Mouse (Mus musculus): Measurements from ENCODE around the gene Efna5.
A peak's percentile ranks its signal among the peaks of the same experiment; 100 is the strongest.

Gene Efna5

DNA sequence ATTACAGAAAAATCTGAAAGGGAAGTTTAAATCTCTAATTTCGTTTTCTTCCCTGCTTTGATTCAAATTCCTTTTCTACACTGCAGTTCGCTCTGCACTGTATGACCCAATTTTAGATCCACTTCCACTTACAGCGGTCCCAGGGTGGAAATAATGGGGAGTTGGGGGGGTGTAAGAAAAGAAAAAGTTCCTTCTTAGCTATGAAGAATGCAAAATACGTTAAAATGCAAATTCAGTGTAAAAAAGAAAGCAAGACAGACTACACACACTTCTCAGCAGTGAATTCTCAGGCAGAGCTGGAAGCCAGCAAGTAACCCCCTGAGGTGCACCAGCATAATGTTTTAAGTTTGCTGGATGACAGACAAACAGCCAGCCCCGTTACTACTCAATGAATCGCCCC, 174.7 kb downstream of the Efna5 start:
- no peak for DNase-seq (ENCODE audit: inconsistent ontology term)

DNA sequence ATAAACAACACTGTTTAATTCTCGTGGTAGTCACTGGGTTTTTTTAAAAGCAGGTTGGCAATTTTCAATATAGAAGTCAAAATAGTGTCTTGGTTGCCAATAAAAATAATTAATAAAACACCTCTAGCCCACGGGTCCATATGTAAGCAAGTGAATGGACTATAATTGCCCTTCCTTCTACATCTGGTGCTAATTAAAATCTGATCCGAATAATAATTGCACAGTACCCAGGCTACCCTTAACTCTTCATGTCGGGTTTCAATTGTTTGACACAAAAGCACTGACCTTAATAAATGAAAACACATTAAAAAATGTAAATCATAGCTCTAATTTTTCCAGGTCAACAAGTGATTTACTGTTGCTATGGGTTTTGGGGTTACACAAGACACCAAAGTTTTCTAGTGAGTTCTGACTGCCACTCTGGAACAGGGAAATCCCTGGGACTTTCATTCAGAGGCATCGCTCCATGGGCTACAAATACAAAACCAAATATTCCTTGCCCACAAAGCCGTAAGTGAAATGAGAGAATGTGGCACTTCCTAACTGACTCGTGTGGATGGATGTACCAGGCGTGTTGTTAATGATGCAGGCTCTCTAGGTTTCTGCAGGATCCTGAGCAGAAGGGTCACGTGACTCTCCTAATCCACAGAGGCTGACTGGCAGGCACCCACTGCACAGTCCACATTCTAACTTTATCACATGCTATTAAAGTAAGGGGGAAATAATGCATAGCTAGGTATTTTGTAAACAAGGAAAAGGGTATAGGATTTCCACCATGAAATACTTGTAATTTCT, 178.9 kb downstream of the Efna5 start:
- DNase-seq (ENCODE audit: inconsistent ontology term), result peak; percentile 71

DNA sequence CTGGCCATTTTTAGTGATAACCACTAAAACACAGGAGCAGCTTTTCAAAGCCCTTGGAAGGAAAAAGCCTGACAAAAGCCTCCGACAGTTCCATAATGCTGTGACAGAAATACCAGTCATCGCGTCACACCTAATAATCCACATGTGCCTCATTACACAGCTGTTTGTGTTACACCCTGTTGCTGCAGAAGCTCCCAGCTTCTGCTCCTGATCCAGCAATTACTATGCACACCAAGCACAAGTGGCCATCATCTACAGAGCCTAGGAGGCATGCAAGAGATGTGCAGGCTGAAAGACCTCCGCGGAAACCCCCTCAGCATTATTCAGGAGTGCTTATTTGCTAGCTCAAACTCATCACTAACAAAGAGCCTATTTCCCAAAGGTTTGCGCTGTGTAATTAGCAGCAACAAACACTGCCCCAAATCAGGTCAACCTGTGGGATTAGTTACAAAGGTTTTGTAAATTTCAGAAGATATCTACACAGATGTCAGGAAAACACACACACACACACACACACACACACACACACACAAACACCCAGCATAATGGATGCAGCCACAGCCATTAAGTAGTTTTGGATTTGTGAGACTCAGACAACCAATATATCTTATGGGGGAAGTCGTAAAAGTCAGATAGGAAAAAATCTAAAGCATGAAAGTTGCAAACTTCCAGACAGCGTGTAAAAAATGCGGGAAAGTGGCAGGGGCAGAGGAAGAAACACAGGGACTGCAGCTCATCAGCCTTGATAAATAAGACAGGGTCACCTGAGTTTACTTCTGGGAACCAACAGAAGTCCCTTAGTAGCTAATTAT, 180.1 kb downstream of the Efna5 start:
- DNase-seq (ENCODE audit: inconsistent ontology term), result no peak

DNA sequence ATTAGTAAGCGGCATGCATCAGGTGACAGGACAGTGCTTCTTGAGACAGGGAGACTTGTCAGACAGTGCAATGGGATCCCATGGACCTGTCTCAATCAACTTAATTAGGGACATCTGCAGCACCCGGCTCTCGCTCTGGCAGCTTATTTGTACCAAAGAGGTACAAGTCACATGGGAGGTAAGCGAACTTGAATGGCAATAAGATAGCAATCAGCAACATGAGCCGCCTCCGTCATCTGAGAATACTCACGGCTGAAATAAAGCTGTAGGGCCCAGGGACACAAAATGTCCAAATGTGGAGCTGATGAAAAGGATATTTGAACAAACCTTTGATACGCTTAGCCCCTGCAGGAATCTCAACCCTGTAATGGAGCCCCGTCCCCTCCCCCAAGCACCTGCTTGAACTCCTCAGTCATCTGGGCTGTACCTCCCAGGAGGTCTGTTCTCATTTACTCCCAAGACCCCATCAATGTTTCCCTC, 186.1 kb downstream of the Efna5 start:
- no peak for DNase-seq (ENCODE audit: inconsistent ontology term)

DNA sequence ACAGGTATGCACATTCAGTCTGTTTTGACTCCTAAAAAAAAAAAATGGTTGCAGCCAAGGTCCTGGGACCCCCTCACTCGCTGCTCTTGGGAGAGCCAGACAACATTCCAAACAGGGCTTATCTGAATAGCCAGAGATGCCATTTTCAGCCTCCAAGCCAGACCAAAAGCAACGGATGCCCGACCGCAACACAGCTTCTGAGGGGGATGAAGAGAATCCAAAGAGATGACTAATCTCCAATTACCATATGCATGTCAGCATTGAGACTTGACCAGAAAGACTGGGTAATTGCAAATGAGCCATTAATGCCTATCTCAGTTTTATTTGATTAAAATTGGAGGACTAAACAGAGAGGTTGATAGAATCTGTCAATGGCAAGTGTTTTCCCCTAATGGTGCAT, 188.9 kb downstream of the Efna5 start:
- peak; percentile 93 for DNase-seq (ENCODE audit: inconsistent ontology term)

DNA sequence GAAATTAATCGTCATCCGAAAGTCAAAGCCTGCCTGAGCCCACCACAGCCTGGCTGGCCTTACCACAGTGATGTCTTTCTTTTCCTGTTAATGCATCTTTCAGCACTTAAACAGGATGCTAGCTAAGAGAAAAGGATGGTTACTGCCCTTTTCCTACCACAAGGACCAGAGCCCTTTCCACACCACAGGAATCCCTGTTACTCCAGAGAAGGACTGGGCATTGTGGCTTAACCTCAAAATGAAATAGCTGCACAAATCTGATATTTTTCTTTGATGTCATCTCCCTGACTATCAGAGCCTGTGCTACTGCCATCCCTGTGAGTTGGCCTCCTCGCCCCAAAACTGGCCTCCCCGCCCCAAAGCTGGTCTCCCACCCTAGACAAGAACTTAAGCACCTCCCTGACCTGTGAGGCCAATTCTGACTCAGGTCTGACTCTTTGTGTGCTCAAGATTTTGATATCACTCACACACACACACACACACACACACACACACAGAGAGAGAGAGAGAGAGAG, 189.9 kb downstream of the Efna5 start:
- DNase-seq (ENCODE audit: inconsistent ontology term), result peak; percentile 70

DNA sequence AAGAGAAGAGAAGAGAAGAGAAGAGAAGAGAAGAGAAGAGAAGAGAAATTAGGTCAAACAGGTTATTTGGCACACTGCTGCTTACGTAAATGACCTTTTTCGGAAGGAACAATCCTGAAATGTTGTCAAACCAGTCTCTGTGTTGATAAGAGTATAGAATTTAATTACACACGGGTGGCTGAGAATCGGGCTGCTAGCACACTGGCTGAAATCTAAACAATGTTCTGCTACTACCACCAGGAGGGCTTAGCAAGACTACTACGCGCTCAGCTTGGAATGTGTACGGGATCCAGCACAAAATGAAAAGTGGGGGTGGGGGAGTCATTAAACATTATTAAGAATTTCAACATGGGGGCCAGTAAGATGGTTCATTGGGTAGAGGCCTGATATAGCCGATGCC, 190.9 kb downstream of the Efna5 start:
- no peak for DNase-seq (ENCODE audit: inconsistent ontology term)

DNA sequence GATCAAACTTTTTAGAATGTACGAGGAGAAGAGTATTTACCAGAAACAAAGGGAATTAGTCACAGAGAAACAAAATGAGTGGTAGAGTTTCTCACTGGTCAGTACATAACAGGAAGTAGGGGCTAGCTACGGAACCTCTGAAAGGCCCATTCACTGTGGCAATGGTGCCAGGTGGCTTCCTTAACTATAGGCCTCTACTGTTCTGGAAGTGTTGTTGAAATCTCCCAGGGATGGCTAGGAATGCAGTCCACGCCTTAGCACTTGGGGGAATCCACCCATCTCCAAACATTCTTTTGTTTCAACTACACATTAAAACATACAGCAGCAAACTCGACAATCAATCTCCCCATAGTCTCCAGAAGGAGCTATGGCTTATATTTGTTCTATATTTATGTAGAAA, 191.5 kb downstream of the Efna5 start:
- DNase-seq (ENCODE audit: inconsistent ontology term), result no peak

DNA sequence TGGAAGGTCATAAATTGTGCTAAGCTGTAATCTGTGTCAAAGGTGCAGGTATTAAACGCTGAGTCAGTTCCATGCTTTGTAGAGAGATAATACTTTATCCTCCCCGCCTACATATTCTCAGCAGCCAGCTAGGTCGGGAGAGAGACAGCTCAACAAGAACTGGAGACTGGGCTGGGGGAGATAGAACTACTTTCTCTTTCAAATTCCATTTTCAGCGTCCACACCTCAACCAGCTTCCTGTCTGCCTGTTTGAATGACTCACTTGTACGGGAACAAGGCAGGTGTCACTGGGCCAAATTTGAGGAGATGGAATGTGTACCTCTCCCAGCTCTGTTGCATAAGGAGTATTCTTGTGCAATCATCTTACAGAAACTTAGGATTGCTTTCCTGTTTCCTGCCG, 193.7 kb downstream of the Efna5 start:
- peak; percentile 81 for DNase-seq (ENCODE audit: inconsistent ontology term)

DNA sequence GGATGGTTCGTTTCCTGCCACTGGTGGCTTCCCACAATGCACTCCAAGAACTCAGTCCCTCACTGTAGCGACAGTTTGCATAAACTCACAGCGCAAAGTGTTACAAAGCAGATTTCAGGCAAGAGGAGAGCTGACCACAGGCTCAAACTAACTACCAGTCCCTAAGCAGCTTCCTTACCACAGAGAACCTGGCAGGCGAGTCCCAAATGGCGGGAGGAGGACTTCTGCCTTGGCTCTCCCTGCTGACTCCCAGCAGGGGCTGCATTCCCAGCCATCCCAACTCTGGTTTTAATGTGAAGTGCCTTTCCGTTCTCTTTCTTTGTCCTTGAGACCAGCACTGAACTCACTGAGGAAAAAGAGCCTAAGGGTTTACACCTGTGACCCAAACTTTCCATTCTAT, 195.9 kb downstream of the Efna5 start:
- peak; percentile 60 for DNase-seq (ENCODE audit: inconsistent ontology term)

DNA sequence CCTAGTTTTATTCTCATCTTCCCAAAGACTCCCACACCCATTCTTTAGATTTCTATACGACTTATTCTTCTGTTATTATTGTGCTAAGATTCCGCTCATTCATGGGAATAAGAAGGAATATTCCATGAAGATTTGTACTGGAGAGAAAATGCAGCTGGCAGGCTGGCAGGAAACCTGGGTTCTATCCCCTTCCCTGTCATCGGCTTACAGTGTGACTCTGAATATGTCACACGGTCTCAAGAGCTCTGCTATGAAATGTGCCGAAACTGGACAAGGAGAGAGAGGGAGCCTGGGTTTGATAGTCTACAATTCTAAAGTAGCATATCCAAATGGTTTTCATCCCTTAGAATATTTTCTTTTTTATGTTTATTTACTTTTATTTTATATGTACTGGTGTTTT, 198.0 kb downstream of the Efna5 start:
- DNase-seq (ENCODE audit: inconsistent ontology term), result no peak

DNA sequence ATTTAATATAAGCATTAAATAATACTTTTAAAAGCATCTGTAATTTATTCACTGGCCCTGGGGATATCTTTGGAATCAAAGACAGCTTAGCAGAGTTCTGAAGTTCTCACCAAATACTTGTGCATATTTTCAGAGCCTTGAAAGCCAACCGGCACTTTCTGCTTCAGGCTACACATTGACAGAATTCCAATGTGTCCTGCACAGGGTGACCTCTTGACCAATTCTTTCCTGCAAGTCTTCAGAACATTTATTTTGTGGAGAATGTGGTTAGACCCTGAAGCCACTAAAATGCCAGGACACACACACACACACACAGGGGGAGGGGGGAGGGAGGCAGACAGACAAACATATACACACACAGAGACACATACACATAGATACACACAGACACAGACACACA, 199.4 kb downstream of the Efna5 start:
- DNase-seq (ENCODE audit: inconsistent ontology term), result peak; percentile 94

DNA sequence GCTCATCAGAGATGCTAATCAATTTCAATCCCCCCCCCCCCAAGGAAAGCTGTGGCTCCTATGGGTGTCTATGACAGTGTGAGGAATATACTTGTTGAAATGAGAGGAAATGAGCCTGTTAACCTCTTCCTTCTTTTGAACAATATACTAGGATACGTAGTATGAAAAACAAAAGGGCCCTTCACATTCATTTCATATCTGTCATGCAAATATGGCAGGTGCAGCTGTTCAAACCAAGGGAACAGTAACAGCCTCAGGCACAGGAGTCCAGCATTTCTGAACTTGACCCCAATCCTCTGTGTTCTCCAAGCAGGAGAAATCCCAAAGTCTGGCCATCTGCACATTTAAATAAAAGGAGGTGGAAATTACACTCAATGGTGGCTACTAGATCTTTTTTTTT, 200.4 kb downstream of the Efna5 start:
- peak; percentile 71 for DNase-seq (ENCODE audit: inconsistent ontology term)

DNA sequence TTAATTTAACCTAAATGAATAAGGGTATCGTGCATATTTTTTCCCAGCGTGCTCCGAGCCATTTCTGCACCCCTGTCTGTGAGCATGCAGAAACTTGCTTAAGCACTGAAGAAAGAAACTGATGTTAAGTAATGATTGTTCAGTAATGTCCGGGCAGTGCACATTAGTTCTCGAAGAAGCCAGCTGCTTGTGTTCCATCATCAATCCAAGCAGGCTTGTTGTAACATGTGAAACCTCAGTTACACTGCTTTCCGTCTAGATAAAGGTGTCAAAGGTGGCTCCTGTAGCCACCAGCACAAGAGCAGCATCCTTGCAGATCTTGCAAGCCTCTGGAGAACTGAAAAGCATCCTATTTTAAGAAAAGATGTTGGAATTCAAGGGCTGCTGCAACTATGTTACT, 204.3 kb downstream of the Efna5 start:
- no peak for DNase-seq (ENCODE audit: inconsistent ontology term)

DNA sequence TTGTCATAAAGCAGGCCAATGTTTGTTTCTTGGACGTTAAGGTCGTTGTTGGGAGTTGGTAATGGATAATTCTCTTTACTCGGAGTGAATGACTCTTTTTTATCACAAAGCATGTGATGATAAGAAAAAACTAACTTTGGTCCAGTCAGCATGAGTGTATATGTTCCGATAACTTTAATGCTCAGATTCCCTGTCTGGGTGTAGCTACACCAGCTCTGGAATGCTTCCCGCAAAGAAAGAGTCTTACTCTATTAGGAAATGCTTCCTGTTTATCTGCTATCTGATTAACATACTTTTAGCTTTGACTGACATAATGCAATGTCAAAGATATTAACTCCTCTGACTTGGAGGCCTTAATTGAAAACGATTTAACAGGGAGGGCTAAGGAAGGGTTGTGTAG, 204.7 kb downstream of the Efna5 start:
- no peak for DNase-seq (ENCODE audit: inconsistent ontology term)

DNA sequence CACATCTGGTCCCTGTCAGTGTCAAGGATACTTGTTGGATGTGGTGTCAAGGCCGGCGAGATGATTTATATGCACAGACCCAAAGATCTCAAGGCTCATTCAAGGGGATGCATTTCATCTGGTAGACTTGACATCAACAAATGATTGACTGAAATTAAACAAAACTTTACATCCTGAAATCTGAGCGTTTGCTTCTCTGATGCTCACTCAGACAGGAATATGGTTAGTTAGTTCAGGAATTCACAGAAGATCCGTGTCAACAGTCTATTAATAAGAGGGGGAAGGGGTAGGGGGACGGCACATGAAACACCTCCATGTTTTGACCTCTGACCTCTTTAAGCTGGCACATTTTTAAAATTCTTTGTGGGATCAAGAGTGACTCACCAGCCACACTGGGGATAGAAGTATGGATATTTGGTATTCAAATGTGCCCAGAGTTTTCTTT, 205.3 kb downstream of the Efna5 start:
- DNase-seq (ENCODE audit: inconsistent ontology term), result peak; percentile 86

DNA sequence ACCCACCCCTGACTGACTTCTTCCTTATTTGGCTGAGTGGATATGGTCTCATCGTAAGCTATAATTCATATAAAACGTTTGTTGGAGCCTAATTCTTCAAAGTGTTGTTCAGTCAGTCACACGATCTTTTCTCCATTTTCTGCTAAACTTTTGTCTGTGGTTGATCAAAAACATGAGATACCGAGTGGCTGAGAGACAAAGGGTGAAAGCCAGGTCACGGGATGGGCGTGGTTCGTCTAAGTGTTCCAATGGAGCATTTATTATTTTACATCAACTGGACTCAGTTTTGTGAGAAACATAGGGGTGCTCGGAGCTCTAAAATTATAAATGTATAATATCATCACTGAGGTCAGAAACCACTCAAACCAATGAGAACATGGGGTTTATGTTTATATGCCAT, 209.0 kb downstream of the Efna5 start:
- no peak for DNase-seq (ENCODE audit: inconsistent ontology term)

DNA sequence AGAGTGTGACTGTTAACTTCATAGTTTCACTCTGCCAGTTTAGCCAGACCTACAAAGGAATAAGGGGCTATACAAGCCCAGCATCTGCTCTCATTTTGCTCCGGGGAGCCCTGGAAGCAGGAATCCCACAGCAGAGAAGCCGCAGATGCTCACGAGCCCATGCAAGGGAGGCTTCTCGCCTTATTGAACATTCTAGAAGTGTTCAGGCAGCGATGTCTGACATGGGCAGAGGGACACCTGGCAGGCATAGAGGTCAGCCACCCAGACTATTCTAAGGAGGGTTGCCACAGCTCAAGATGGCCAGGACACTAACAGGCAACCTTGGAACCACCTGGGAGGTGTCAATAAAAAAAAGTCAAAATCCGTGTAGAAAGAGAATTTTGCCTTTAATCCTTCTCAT, 214.4 kb downstream of the Efna5 start:
- DNase-seq (ENCODE audit: inconsistent ontology term), result no peak

DNA sequence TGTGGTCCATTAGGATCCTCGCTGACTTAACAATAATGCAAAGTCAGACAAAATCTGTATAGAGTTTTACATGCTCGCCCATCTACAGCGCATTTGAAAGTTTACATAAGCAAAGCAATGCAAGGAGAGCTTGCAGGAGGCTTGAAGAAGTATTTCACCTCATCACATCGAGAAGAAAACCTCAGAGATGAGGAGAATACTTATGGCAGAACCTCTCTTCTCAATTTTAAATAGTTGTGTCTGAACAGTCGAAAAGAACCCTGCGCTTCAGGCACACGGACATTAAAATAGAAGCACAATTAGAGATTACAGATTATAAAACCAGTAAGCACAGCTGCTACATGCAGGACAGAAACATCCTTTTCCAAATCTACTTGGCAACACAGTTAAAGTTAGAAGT, 215.3 kb downstream of the Efna5 start:
- no peak for DNase-seq (ENCODE audit: inconsistent ontology term)

DNA sequence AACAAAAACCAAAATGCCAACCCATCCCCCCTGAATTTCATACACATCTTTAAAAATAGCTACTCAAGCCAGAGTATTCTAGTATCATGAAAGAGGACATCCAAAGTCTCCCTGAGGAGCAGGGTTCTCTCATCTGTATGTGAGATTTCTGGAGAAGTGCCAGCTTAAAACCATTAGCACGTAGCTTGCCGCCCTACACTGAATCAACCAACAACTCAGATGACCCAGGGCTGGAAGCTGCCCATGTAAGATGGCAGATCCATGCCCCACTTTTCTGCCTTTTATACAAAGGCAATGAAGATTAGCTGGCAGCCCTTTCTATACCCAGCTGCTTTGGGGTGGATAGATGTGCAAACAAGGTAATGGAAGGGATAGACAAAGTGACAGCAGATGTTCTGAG, 216.4 kb downstream of the Efna5 start:
- DNase-seq (ENCODE audit: inconsistent ontology term), result no peak

DNA sequence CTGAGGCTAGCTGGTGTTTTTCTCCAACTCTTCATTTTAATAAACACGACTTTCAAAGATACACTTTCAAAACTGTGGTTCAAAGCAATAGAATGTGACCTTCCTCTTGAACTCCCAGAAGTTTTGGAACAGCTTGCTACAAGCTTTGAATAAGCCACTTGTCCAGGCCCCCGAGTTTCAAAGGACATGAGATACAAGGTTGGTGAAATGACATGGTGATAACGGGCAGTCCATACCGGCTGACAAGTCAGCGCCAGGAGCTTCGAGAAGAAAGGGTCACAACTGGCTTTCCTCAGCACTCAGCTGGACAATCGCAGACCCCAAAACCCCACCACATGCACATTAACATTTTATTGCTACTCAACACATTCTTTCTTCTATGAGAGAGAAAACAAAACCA, 219.3 kb downstream of the Efna5 start:
- no peak for DNase-seq (ENCODE audit: inconsistent ontology term)

DNA sequence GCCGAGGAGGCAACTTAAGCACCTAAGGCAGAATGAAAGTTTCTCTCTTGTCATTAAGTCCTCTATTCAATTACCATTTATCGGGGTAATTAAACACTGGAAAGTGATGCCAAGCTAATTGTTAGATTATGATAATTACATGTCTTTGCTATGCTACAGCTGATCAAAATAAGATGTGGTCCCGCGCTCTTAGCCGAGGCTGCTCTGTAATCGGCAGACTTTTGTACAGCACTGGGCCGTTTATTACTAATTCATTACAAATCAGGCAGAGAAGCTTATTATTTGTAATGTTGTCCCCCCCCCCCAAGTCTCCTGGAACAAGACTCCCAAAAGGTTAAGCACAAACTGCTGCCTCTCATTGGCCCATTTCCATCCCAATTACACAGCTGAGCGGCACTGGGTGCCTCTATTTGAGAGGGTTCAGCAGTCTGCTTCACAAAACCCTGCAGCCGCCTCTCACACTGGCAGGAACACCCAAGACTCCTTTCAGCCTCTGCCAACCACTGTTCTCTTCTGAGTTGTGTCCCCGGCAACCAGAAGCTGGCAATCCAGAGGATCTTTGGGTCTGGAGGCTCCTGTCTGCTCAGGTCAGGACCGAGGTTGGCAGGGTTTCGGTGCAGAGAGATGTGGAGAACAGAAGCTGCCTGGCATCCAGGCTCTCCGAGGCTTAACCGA, 221.5 kb downstream of the Efna5 start:
- peak; percentile 89 for DNase-seq (ENCODE audit: inconsistent ontology term)

Measured in Muller cell, postnatal 12 days (primary cell).